Mouse (Mus musculus) forebrain, embryonic 14.5 days (tissue): ENCODE measurements around the gene Rasgef1b. TPM values are rescaled to one million over a fixed set of nuclear protein-coding genes. Genes with fewer than 3 reads are reported as not detected.

Experiments used
- ATAC-seq: fragments of 200-750 bp; cut with Nextera tagmentation; 2 replicates; pipeline ENCODE4 v1.8.0; 2017; ENCODE audit warnings: mild to moderate bottlenecking, moderate library complexity
- DNase-seq: peaks from one replicate; pipeline ENCODE4 v3.0.0-alpha.2; 2015; ENCODE audit warnings: low spot score
- H3K27ac ChIP-seq: fragments of 300-500 bp; sonication (generic); 2 replicates; pipeline ENCODE4 v1.5.1; 2014; ENCODE audit warnings: low read depth, mild to moderate bottlenecking, control low read depth, low read length, moderate library complexity
- H3K27me3 ChIP-seq: fragments of 300-500 bp; sonication (generic); replicated peaks from 2 replicates; pipeline ENCODE4 v1.6.1; 2014; ENCODE audit warnings: low read length, control low read depth, mixed read lengths; ENCODE audit not compliant: control insufficient read depth, insufficient read depth
- H3K36me3 ChIP-seq: fragments of 300-500 bp; sonication (generic); 2 replicates; pipeline ENCODE4 v1.6.1; 2014; ENCODE audit warnings: low read length, control low read depth; ENCODE audit not compliant: control insufficient read depth, insufficient read depth
- H3K4me1 ChIP-seq: fragments of 300-500 bp; sonication (generic); 2 replicates; pipeline ENCODE4 v1.6.1; 2014; ENCODE audit warnings: antibody characterized with exemption, low read length, control low read depth; ENCODE audit not compliant: control insufficient read depth, insufficient read depth
- H3K4me2 ChIP-seq: fragments of 300-500 bp; sonication (generic); 2 replicates; pipeline ENCODE4 v1.6.1; 2014; ENCODE audit warnings: mild to moderate bottlenecking, control low read depth, low read length
- H3K4me3 ChIP-seq: fragments of 300-500 bp; sonication (generic); 2 replicates; pipeline ENCODE4 v1.5.1; 2014; ENCODE audit warnings: low read depth, low read length, control low read depth
- H3K9ac ChIP-seq: fragments of 300-500 bp; sonication (generic); 2 replicates; pipeline ENCODE4 v1.6.1; 2014; ENCODE audit warnings: mild to moderate bottlenecking, low read length, control low read depth, moderate library complexity
- H3K9me3 ChIP-seq: fragments of 300-500 bp; sonication (generic); replicated peaks from 2 replicates; pipeline ENCODE4 v1.6.1; 2016; ENCODE audit warnings: low read length, control low read depth, mixed read lengths; ENCODE audit not compliant: control insufficient read depth
- WGBS: fragments of 180-500 bp; shearing (Covaris S2); extraction: QIAGEN DNeasy Blood & Tissue Kit; methylation state at CpG from one replicate; pipeline ENCODE4 v1.1.7; 2014; 5-methylcytosine and 5-hydroxymethylcytosine counted together
- polyA plus RNA-seq: library from polyadenylated mRNA; unstranded; fragments of >200 nt; fragmentation: Nextera tagmentation; extraction: Ambion mirVana; gene quantifications from 2 replicates; pipeline ENCODE4 v1.2.1, GENCODE M21; 2014

Rasgef1b gene
- polyA plus RNA-seq, 1 experiment from 2014 or later = 97.5 TPM

DNA sequence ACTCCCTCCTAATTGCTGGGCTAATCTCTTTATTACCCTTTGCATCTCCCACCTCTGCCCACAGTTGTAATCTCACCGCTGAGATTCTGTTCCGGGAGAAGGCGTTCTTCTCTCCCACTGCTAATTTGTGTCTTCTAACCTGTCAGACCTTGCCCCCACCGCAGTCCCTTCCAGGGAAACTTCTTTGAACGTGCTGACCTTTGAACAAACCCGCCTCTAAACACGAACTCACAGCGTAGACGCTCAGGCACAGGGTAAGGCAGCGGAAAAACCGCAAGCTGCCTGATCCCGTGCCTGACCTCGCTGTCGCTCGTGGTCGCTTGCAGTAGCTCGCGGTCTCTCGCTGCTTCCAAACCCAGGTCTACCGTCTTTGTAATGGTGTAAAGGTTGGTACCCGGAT lies 312.0 kb downstream of the Rasgef1b start:
- Histone ChIP-seq H3K9ac (no peak overlapping the region), H3K9me3 (no peaks in the 10 kb centered on the region), H3K27me3 (no peaks in the 10 kb centered on the region), H3K4me2 (no peak overlapping the region), H3K4me1 (no peaks in the 10 kb centered on the region), H3K27ac (no peak overlapping the region), H3K4me3 (no peak overlapping the region), H3K36me3 (no peaks in the 10 kb centered on the region)
- ATAC-seq = no peak
- WGBS = 91% methylated on average over 21 of the region's 21 CpGs
- no peak for DNase-seq

DNA sequence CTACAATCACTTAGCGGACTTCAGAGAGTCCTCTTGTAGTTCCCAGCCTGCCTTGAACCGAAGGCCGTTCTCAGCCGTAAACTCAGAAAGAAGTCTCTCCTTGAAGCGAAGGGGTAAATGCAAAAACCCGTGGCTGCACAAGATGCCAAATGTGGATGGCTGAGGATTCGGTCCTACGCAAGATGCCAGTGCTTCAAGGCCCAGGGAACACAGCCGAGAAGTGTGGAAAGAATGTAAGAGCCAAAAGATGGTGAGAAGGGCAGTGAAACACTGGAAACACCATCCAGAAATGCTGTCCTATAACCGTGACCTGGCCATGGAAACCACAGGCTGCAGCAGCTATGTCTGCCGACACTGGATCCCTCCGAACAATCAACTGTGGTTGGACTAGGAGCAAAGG lies 313.2 kb downstream of the Rasgef1b start:
- no peak overlapping the region for H3K27ac ChIP-seq
- WGBS = 92% methylated on average over 12 of the region's 12 CpGs
- H3K4me3 ChIP-seq = no peak overlapping the region
- ATAC-seq = no peak
- no peak overlapping the region for H3K9ac ChIP-seq
- H3K36me3 ChIP-seq = no peaks in the 10 kb centered on the region
- H3K4me2 ChIP-seq = no peak overlapping the region
- no peaks in the 10 kb centered on the region for H3K4me1 ChIP-seq
- H3K9me3 ChIP-seq = no peaks in the 10 kb centered on the region
- no peaks in the 10 kb centered on the region for H3K27me3 ChIP-seq
- DNase-seq = no peak

DNA sequence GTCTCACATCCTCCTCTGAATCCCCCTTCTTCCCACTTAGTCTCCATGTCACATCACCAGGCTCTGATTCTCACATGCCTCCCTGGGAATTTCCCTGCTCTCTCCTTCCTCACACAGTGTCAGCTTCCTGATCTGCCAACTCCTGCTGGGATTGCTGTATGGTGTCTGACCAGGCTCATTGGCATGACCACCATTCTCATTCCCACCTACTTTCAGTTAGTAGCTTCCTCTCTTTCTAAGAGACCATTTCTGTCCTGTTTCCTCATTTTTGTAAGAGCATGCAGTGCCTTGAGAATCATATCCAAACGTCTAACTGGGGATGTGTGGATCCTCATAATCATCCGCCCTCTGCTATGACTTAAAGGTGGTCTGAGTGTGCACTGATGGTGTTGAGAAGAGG lies 313.8 kb downstream of the Rasgef1b start:
- no peak for DNase-seq

DNA sequence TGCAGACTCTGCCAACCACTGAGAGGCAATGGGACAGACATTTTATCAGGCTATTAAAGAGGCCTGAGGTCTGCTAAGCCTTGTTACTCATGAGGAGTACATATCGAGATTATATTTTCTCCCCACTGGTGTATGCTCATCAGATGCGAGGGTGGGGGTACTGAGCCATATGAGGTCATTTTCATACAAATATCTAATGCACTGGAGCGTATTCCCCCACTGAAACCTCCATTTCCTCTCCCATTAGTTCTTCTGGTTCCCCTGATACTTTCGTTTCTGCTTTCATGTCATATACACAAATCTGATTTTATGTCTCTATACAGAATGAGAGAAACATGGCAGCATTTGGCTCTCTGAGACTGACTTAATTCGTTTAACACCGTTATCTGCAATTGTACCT lies 314.6 kb downstream of the Rasgef1b start:
- Histone ChIP-seq H3K9me3 (no peaks in the 10 kb centered on the region), H3K36me3 (no peaks in the 10 kb centered on the region), H3K9ac (no peak overlapping the region), H3K4me1 (no peaks in the 10 kb centered on the region), H3K27me3 (no peaks in the 10 kb centered on the region), H3K4me3 (no peak overlapping the region), H3K4me2 (no peak overlapping the region), H3K27ac (no peak overlapping the region)
- DNase-seq (no peak), ATAC-seq (no peak)
- 92% methylated on average over 6 of the region's 6 CpGs for WGBS

More for the DNA sequence above, 313.8 kb downstream of the Rasgef1b start:
- ATAC-seq = no peak
- H3K4me2 ChIP-seq = no peak overlapping the region
- H3K4me1 ChIP-seq = no peaks in the 10 kb centered on the region
- no peak overlapping the region for H3K4me3 ChIP-seq
- H3K27ac ChIP-seq = no peak overlapping the region
- WGBS = 84% methylated on average over 2 of the region's 2 CpGs
- H3K27me3 ChIP-seq = no peaks in the 10 kb centered on the region
- H3K9ac ChIP-seq = no peak overlapping the region
- no peaks in the 10 kb centered on the region for H3K9me3 ChIP-seq
- no peaks in the 10 kb centered on the region for H3K36me3 ChIP-seq

DNA sequence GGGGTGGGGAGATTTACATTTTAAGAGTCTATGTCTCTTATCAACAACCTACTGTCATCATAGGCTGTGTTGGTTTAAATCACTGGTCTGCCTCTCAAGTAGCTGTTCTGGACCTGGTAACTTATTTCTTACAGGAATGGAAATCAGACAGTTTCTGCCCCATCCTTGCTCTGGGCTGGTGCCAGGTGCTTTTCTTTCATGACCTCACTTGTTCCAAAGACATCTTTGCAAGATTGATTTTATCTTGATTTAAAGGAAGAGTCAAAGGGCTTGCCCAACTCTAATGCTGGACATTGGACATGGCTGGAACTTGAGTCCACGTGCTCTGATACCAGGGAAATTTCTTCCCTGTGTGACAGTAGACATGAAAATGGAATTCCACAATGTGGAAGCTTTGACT lies 315.0 kb downstream of the Rasgef1b start:
- no peak overlapping the region for H3K4me2 ChIP-seq
- no peak overlapping the region for H3K9ac ChIP-seq
- no peak overlapping the region for H3K27ac ChIP-seq
- no peak overlapping the region for H3K4me3 ChIP-seq
- 80% methylated on average over 1 of the region's 1 CpGs for WGBS
- DNase-seq (no peak), ATAC-seq (no peak)
- H3K36me3 ChIP-seq = no peaks in the 10 kb centered on the region
- no peaks in the 10 kb centered on the region for H3K4me1 ChIP-seq
- H3K27me3 ChIP-seq = no peaks in the 10 kb centered on the region
- H3K9me3 ChIP-seq = no peaks in the 10 kb centered on the region

DNA sequence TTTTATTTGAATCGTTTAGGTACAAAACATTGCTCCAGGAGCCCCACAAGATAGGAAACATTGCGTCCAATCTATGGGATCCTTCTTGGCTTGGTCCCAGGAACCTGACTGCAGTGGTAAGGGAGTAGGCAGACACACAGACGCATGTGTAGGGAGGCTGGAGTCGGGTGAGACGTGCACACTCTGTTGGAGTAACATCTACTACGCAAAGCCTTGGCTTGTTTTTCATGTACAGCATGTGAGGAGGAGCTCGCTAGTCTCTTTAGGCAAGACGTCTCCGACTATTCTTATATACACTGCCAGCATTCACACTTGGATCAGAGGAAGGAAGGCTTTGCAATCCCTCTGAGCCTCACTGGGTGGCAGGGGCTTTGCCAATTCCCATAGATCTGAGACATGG lies 315.5 kb downstream of the Rasgef1b start:
- Histone ChIP-seq H3K9ac (no peak overlapping the region), H3K27me3 (no peaks in the 10 kb centered on the region), H3K27ac (no peak overlapping the region), H3K4me2 (no peak overlapping the region), H3K36me3 (no peaks in the 10 kb centered on the region), H3K4me1 (no peaks in the 10 kb centered on the region), H3K4me3 (no peak overlapping the region), H3K9me3 (no peaks in the 10 kb centered on the region)
- 82% methylated on average over 9 of the region's 9 CpGs for WGBS
- no peak for ATAC-seq
- DNase-seq = peak; percentile 14

DNA sequence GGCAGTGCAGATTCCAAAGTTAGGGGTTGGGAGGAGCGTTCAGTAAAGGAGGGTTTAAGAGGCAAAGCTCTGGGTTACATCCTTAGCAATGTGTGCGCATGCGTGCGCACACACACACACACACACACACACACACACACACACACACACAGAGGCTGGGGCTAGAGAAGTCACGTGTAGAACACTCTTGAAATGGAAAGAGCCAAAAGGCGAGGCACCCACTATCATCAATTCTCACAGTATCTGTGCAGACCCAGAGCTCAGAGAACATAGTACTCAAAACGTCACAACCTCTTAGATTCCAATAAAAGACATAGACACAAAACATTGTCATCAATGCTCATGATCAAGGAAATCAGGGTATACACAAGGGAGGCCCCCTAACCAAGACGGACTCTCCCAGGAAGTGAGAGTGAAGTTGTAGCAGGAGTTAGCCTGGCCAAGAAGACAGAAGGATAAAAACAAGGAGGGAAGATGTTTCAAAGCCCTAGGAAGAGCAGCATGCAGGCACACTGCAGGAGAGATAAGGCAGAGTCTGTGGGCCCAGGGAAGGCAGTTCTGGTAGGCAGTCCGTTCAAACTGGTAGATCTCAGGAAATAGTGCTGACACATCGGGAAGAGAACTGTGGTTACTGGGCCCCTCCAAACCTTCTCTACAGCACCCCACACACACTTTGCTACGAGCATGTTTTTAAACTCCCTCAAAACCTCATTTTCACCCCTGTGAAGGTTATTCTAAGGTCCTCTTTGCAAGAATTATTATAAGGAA lies 324.3 kb downstream of the Rasgef1b start:
- DNase-seq (no peak), ATAC-seq (no peak)
- Histone ChIP-seq H3K9me3 (no peaks in the 10 kb centered on the region), H3K9ac (no peak overlapping the region), H3K27me3 (no peaks in the 10 kb centered on the region), H3K4me2 (no peak overlapping the region), H3K4me3 (no peak overlapping the region), H3K27ac (no peak overlapping the region), H3K36me3 (no peaks in the 10 kb centered on the region), H3K4me1 (peaks cover 21% of the 10 kb centered on the region)
- 92% methylated on average over 11 of the region's 11 CpGs for WGBS

DNA sequence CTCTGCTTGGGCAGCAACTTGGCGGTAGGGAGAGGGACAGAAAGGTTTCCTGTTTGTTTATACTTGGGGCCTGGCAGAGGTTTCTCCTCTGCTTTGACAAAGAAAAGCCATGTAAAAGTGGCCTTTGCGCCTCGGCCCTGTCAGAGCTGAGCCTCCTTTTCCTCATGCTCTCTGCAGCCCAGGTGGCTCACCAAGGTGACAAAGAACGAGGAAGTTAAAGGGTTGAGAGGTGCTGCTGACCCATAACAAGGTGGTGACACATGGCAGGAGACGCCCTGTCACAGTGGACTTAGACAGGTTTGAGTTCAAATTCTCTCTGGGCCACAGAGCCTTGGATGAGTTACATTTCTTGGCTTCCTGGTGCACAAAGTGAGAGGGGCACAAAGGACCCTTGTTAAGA lies 325.5 kb downstream of the Rasgef1b start:
- WGBS = 73% methylated on average over 5 of the region's 5 CpGs
- no peaks in the 10 kb centered on the region for H3K27me3 ChIP-seq
- ATAC-seq (no peak), DNase-seq (no peak)
- H3K4me2 ChIP-seq = no peak overlapping the region
- H3K4me3 ChIP-seq = no peak overlapping the region
- no peaks in the 10 kb centered on the region for H3K36me3 ChIP-seq
- no peaks in the 10 kb centered on the region for H3K9me3 ChIP-seq
- H3K9ac ChIP-seq = no peak overlapping the region
- H3K4me1 ChIP-seq = peaks cover 24% of the 10 kb centered on the region
- no peak overlapping the region for H3K27ac ChIP-seq

DNA sequence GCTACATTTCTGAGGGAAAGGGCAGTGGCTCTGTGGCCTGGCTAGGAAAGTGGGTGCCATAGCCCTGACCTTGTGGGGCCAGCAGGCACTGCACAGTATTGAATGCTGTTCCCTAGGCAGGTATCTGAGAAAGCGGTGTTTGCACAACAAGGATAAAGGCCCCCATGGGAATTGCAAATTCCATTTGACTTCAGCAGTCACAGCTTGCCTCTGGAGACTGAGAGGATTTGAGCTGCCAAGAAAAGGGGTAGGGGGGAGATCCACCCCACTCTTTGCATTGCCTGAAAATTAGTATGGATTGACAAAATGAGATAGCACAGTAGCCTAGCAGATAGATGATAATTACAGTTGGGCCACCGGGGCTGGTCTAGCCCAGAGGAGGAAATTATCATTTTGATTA lies 326.1 kb downstream of the Rasgef1b start:
- H3K27ac ChIP-seq = peak overlapping the region; percentile 44; the same call in 1 of the 2 replicates
- no peaks in the 10 kb centered on the region for H3K36me3 ChIP-seq
- H3K9ac ChIP-seq = no peak overlapping the region
- DNase-seq (peak; percentile 77), ATAC-seq (peak; percentile 71)
- peak overlapping the region; percentile 13; the same call in 1 of the 2 replicates for H3K4me2 ChIP-seq
- H3K4me1 ChIP-seq = peaks cover 24% of the 10 kb centered on the region
- no peak overlapping the region for H3K4me3 ChIP-seq
- WGBS = 33% methylated on average over 2 of the region's 2 CpGs
- H3K27me3 ChIP-seq = no peaks in the 10 kb centered on the region
- H3K9me3 ChIP-seq = no peaks in the 10 kb centered on the region
